Mouse (Mus musculus) left cerebral cortex, adult 2 months (tissue): ENCODE data around the gene Ppp2r5a. TPM values are rescaled to one million over a fixed set of nuclear protein-coding genes. Genes with fewer than 3 reads are reported as not detected.
A peak's percentile ranks its signal among the peaks of the same experiment; 100 is the strongest.

Source experiments
- DNase-seq, 2 experiments: peaks; one replicate each; pipeline ENCODE4 v3.0.0; 2021 to 2022; ENCODE audit warnings: low spot score in 2 of 2, mixed read lengths in 1 of 2; ENCODE audit errors: extremely low spot score in 1 of 2
- H3K27ac ChIP-seq: fragments of 200-600 bp; 2 replicates; pipeline ENCODE4 v1.8.1; 2022
- H3K4me3 ChIP-seq: fragments of 200-600 bp; 2 replicates; pipeline ENCODE4 v1.8.1; 2022
- CTCF ChIP-seq: fragments of 200-600 bp; IDR thresholded peaks from 2 replicates; pipeline ENCODE4 v1.8.1; 2022; ENCODE audit warnings: antibody characterized with exemption, mild to moderate bottlenecking, moderate library complexity
- intact Hi-C: fragments of 180-260 bp; cut with DNase I; formaldehyde crosslinking; loops from one replicate; pipeline ENCODE4 v1.15.1; 2025
- total RNA-seq, 2 experiments: library from RNA; stranded (reverse); gene quantifications; 2 replicates each; pipeline ENCODE4 v1.2.3; 2021

Ppp2r5a gene
- total RNA-seq, 2 experiments from 2014 or later: 91.8 to 94.5 TPM

DNA sequence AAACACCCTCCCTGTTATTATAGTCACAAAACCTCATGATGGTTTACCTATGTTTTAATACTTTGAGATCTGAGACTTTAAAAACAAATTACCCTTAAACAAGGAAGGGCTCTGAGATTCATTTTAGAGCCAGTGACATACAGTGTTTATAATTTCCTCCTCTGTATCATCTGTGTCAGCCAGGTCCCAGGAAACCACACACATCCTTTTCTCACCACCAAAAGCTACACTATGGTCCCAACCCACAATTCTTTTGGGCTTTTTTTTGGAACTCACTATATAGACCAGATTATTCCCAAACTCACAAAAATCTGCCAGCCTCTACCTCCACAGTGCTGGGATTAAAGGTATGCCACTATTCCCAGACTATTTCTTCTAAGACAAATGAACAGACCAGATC is 33.9 kb downstream of the Ppp2r5a start:
- H3K27ac ChIP-seq: no peak overlapping the region
- H3K4me3 ChIP-seq: no peak overlapping the region
- DNase-seq: no peak
- no peak for TF ChIP-seq CTCF
- intact Hi-C loops: no loop called here

DNA sequence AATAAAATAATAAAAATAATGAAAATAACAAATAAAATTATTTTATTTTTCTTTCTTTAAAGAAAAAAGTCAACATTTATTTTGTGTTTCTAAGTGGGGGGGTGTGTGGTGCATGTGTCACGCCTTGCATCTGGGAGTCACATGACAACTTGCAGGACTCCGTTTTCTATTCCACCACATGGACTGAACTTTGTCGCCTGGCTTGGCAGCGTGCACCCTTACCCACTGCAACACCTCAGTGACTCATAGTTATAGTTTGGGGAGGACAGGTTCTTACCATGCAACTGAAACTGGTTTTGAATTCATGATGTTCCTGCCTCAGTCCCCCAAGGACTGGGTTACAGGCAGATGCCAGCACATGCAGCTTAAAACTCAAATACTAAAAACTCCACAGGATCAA is 34.9 kb downstream of the Ppp2r5a start:
- DNase-seq: no peak
- no peak for TF ChIP-seq CTCF
- intact Hi-C loops: no loop called here

DNA sequence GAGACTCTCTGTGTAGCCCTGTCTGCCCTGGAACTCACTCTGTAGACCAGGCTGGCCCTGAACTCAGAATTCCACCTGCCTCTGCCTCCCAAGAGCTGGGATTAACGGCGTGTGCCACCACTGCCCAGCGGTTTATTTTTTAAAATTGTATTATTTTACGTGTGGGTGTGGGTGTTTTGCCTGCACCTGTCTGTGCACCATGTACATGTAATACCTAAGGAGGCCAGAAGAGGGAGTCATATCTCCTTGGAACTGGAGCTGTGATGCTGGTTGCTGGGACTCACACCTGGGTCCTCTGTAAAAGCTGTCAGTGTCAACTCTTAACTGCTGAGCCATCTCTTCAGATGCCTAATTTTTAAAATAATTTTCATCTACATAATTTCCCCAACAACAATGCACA is 38.6 kb downstream of the Ppp2r5a start:
- intact Hi-C loops: no loop called here
- TF ChIP-seq CTCF: peak; percentile 60
- DNase-seq: no peak
- Histone ChIP-seq H3K4me3 (no peak overlapping the region), H3K27ac (no peak overlapping the region)

More for the DNA sequence above, 34.9 kb downstream of the Ppp2r5a start:
- Histone ChIP-seq H3K4me3 (no peak overlapping the region), H3K27ac (no peak overlapping the region)

- Histone ChIP-seq H3K4me3 (no peak overlapping the region), H3K27ac (no peak overlapping the region)
- intact Hi-C loops: no loop called here
- no peak for TF ChIP-seq CTCF
- DNase-seq: no peak
Measured at GRCm38 (mm10) chr1:191362412-191362811, 40.7 kb downstream of the Ppp2r5a start.

DNA sequence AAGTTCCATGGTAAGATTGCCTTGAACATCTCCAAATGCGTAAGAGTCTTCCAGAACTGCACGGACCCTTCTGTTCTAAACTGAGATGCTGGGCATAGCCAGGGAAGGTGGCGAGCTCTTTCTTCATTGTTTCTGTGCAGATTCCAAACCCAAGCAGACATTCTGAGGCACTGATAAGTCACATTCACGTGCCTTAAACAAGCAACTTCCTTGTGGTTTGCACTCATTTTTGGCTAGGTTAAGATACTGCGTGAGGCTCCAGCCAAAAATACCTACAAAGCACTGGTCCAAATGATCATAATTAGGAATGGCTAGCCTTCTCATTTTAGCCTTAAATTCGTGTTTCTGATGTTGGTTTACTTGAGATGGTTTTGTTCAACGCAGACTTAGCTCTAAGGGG is 43.6 kb downstream of the Ppp2r5a start:
- no peak for TF ChIP-seq CTCF
- Histone ChIP-seq H3K27ac (no peak overlapping the region), H3K4me3 (no peak overlapping the region)
- intact Hi-C loops: no loop called here
- no peak for DNase-seq

DNA sequence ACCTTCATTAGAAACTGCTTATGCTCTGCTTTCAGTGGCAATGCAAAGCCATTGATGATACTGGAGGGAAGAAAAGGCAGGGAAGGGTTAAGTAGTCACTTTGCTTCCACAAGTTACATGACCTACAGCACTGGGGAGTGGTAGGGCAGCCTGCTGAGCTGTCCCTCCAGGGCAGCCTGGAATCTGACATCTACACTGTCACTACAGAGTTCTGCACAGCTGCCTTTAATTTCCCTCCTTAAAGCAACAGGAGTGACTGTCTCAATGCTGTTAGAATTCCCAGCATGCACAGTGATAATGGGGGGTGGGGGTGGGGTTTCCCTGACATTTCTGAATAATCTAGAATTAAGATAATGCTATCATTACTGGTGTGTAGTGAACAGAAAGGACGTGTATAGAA is 46.1 kb downstream of the Ppp2r5a start:
- no peak for TF ChIP-seq CTCF
- H3K4me3 ChIP-seq: no peak overlapping the region
- intact Hi-C loops: no loop called here

DNA sequence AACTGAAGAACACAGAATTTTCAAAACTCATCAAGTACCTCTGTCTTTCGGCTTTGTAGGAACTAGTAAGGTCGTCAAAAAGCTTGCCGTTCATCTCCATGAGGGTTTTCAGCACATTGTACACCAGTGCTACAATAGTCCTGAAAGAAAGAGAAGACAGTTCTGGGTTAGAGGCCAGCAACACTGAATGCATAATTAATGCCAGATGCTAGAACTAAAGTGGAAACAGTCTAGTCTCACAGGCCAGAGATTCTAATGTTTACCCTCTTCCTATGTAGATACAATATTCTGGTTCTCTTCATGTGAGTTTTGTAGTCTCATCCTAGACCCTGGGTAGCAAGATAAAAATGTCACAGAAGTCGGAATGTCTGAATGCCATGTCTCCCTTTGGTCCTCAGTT is 49.2 kb downstream of the Ppp2r5a start:
- TF ChIP-seq CTCF: no peak
- H3K27ac ChIP-seq: no peak overlapping the region
- DNase-seq: no peak
- H3K4me3 ChIP-seq: no peak overlapping the region
- intact Hi-C loops: loop anchor here (5.0 kb wide), 2 partner anchors 42 to 213 kb away; no protein-coding TSS in a partner anchor

More for the DNA sequence above, 46.1 kb downstream of the Ppp2r5a start:
- H3K27ac ChIP-seq: no peak overlapping the region
- DNase-seq: no peak

GRCm38 (mm10) chr1:191352786-191353488 is 50.1 kb downstream of the Ppp2r5a start:
- Histone ChIP-seq H3K27ac (peak overlapping the region; percentile 63), H3K4me3 (no peak overlapping the region)
- intact Hi-C loops: loop anchor here (5.0 kb wide), 2 partner anchors 41 to 214 kb away; no protein-coding TSS in a partner anchor
- peak; percentile 35 to 46 for DNase-seq
- peak; percentile 63 for TF ChIP-seq CTCF

DNA sequence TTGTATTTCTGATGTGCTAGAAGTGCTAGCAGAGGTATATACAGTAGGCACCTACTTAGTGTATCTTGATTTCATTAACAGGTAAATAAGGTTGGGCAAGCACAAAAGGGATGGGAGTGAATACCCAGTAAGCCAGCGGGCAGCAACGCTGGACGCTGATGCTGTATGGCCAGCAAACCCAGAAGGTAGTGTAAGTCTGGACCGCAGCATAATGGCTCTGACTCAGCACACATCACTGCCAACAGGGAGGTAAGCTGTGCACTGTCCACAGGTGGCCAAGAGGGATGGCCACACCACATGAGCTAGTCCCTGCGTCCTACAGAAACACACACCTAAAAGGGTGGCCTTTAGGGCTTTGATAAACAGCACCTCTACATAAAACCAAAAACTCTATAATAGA is 52.7 kb downstream of the Ppp2r5a start:
- Histone ChIP-seq H3K27ac (no peak overlapping the region), H3K4me3 (no peak overlapping the region)
- TF ChIP-seq CTCF: no peak
- no peak for DNase-seq
- intact Hi-C loops: loop anchor here (5.0 kb wide), 2 partner anchors 38 to 217 kb away; no protein-coding TSS in a partner anchor

DNA sequence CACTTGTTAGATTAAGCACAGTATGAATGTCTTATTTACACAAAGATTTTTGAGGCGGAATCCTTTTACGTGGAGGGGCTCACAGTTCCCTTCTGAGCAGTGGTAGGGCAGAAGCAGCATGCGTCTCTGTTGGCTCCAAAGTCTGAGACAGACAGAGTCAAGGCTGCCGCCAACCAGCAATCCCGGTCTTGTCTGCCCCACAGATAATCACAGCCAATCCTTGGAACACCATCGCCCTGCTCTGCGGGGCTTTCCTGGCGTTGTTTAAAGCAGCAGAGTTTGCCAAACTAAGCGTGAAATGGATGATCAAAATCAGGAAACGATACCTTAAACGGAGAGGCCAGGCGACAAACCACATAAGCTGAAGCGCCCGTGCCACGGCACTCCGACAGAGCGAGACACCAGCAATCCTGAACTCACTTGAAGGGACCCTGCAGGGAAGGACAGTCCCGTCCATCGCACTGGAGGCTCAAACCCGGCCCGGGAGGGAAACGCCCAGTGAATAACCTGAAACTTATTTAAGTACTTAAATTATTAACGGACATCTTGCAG is 53.5 kb downstream of the Ppp2r5a start:
- H3K27ac ChIP-seq: no peak overlapping the region
- intact Hi-C loops: loop anchor here (5.0 kb wide), 2 partner anchors 37 to 218 kb away; no protein-coding TSS in a partner anchor
- DNase-seq: no peak
- TF ChIP-seq CTCF: no peak
- H3K4me3 ChIP-seq: no peak overlapping the region

DNA sequence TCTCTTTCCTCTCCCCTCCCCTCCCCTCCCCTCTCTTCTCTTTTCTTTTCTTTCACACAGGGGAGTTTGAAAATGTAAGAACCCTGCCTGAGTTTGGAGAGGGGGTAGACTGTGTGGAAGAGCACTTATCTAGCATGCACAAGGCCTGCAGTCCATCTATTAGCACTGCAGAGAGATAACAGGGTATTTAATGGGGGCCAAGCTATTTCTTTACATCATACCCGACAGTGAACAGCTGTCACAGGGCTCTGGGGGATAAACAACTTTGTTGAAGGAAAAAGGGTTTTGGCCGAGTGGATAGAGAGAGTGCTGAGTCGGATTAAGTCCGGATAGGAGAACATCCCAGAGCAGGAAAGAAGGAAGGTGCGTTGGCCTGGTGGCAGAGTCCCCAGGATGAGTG is 54.1 kb downstream of the Ppp2r5a start:
- TF ChIP-seq CTCF: no peak
- DNase-seq: no peak
- intact Hi-C loops: no loop called here
- Histone ChIP-seq H3K4me3 (no peak overlapping the region), H3K27ac (no peak overlapping the region)

DNA sequence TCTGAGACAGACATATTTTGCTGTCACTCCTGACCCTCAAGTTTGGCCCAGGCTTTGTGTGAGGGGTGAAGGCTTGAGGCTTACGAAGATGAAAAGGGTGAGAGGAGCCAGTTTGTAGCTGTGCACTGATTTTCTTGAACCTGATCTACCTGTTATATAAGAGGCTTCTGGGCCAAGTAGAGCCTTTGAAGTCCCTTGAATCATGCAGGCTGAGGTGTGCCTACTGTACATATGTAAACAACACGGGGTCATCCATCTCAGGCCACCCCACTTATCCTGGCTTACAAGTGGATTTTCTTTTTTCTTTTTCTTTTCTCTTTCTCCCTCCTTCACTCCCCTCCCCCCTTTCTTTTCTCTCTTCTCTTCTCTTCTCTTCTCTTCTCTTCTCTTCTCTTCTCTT is 54.5 kb downstream of the Ppp2r5a start:
- no peak for DNase-seq
- no peak for TF ChIP-seq CTCF
- H3K27ac ChIP-seq: no peak overlapping the region
- H3K4me3 ChIP-seq: no peak overlapping the region
- intact Hi-C loops: no loop called here

DNA sequence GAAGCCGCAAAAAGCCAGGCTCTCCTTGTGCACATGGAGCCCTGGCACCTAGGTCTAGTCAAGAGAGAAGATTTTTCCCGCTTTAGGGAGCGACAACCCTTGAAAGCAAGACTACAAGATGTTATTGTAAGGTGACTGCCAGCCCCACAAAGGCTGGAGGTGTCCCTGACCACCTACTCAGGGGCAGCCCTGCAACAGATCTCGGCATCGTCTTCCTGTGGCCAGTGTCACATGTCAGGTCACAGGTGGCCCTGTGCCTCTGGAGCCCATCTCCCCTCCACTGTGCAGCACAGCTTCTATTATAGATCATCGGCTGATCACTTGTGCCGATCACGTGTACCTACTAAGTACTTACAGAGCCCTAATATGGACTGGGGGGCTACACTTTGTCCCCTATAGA is 55.5 kb downstream of the Ppp2r5a start:
- Histone ChIP-seq H3K27ac (no peak overlapping the region), H3K4me3 (no peak overlapping the region)
- no peak for TF ChIP-seq CTCF
- intact Hi-C loops: no loop called here
- DNase-seq: no peak
